Mouse (Mus musculus): ENCODE data around the gene Pcyox1. TPM values are rescaled to one million over a fixed set of nuclear protein-coding genes. Genes with fewer than 3 reads are reported as not detected.
"Not testable (repeated sequence)": the region's sequence is repeated elsewhere in the genome, so short reads cannot be mapped to it uniquely, and the experiment has no call there.

Gene Pcyox1
- total and polyA plus RNA-seq, 3 experiments: 44.7 to 72.3 (median 44.9) TPM

DNA sequence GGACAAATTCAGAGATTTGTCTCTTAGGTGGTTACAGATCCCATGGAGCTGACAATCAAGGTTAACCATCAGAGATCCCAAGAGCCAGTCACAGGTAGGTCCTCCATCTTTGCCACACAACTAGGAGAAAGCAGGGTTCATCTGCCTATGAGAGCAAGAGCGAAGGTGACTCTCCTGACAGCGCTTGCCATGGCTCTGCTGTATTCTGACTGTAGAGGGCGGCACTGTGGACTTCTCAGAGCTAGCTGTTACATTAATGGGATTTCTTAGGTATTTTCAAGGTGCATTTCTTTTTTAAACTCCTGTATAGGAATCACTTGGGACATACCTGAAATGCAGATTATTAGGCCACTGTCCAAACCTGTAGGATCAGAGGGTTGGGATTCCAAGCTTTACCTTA, 42.0 kb downstream of the Pcyox1 start:
- H3K4me1 ChIP-seq (ENCODE audit: insufficient read depth, low read depth, low read length): peaks cover 9% of the 10 kb centered on the region; the same call in 1 of the 2 replicates
- no peaks in the 10 kb centered on the region for H3K36me3 ChIP-seq (replicated peaks)
- H3K9me3 ChIP-seq (replicated peaks): no peaks in the 10 kb centered on the region
- DNase-seq (ENCODE audit: low spot score) (no peak), ATAC-seq (ENCODE audit: extremely low read depth, insufficient number of reproducible peaks, low FRiP score, poor library complexity, severe bottlenecking) (no peak)
- H3K4me3 ChIP-seq (ENCODE audit: low read depth, low read length): no peak overlapping the region
- TF ChIP-seq GATA1 (IDR thresholded peaks at IDR 0.05; ENCODE audit: borderline replicate concordance, low read length) (no peak), CTCF (IDR thresholded peaks at IDR 0.05; ENCODE audit: low read depth, low read length) (no peak), POLR2AphosphoS5 (IDR thresholded peaks at IDR 0.05; ENCODE audit: insufficient replicate concordance, low read depth, low read length) (no peak), GATA2 (IDR thresholded peaks at IDR 0.05; ENCODE audit: borderline replicate concordance, low read depth, low read length) (no peak), TAL1 (conservative IDR thresholded peaks at IDR 0.05; ENCODE audit: low read depth, low read length) (no peak)
- H3K27me3 ChIP-seq (ENCODE audit: insufficient read depth, low read length): peaks cover 32% of the 10 kb centered on the region

DNA sequence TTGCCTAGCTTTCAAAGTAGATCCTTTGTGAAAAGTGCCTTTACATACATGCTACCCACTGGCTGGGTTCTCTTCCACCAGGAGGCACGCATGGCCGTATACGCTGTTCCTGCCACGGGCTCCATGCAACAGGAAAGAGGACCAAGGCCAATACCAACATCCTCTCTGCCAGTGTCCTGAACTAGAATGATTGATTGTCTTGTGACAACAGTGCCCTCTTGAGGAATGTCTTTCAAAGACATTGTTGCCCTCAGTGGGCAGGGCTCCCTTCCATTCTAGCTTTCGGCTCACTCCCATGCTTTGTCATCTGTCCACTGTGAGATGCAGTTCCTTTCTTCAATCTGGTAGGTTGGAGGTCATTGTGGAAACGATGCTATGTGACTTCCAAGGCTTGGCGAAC, 47.7 kb downstream of the Pcyox1 start:
- DNase-seq (ENCODE audit: low spot score) (no peak), ATAC-seq (ENCODE audit: extremely low read depth, insufficient number of reproducible peaks, low FRiP score, poor library complexity, severe bottlenecking) (no peak)
- H3K27me3 ChIP-seq (ENCODE audit: insufficient read depth, low read length): peaks cover 17% of the 10 kb centered on the region
- TF ChIP-seq POLR2AphosphoS5 (IDR thresholded peaks at IDR 0.05; ENCODE audit: insufficient replicate concordance, low read depth, low read length) (no peak), GATA1 (IDR thresholded peaks at IDR 0.05; ENCODE audit: borderline replicate concordance, low read length) (no peak), GATA2 (IDR thresholded peaks at IDR 0.05; ENCODE audit: borderline replicate concordance, low read depth, low read length) (no peak), TAL1 (conservative IDR thresholded peaks at IDR 0.05; ENCODE audit: low read depth, low read length) (no peak), CTCF (IDR thresholded peaks at IDR 0.05; ENCODE audit: low read depth, low read length) (0 out of 2 replicates have a peak, but pooled peaks have one; percentile 6)
- H3K4me3 ChIP-seq (ENCODE audit: low read depth, low read length): no peak overlapping the region
- no peaks in the 10 kb centered on the region for H3K36me3 ChIP-seq (replicated peaks)
- H3K4me1 ChIP-seq (ENCODE audit: insufficient read depth, low read depth, low read length): peaks cover 15% of the 10 kb centered on the region
- no peaks in the 10 kb centered on the region for H3K9me3 ChIP-seq (replicated peaks)

DNA sequence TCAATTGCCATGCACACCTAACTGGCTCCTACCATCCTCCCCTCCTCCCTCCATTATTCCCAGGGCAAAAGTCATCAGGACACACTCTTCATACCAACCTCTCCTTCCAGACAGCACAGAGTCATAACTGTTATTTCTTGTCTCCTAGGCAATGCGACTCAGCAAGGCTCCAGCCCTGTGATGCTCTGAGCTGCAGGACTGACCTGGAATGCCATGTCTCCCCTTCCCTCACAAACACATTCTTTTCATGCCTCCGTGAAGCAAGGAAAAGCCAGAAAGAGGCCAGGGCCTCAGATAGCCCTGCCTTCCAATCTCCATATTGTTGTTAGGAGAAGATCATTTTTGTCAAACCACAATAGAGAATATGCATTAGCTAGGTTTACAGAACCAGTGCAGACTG, 50.9 kb downstream of the Pcyox1 start:
- Histone ChIP-seq H3K4me1 (ENCODE audit: insufficient read depth, low read depth, low read length) (peaks cover 13% of the 10 kb centered on the region), H3K27me3 (ENCODE audit: insufficient read depth, low read length) (peaks cover 11% of the 10 kb centered on the region), H3K9me3 (replicated peaks) (no peaks in the 10 kb centered on the region), H3K36me3 (replicated peaks) (no peaks in the 10 kb centered on the region), H3K4me3 (ENCODE audit: low read depth, low read length) (no peak overlapping the region)
- DNase-seq (ENCODE audit: low spot score) (no peak), ATAC-seq (ENCODE audit: extremely low read depth, insufficient number of reproducible peaks, low FRiP score, poor library complexity, severe bottlenecking) (no peak)
- TF ChIP-seq POLR2AphosphoS5 (IDR thresholded peaks at IDR 0.05; ENCODE audit: insufficient replicate concordance, low read depth, low read length): no peak
- TF ChIP-seq GATA1 (IDR thresholded peaks at IDR 0.05; ENCODE audit: borderline replicate concordance, low read length): no peak
- no peak for TF ChIP-seq GATA2 (IDR thresholded peaks at IDR 0.05; ENCODE audit: borderline replicate concordance, low read depth, low read length)
- TF ChIP-seq CTCF (IDR thresholded peaks at IDR 0.05; ENCODE audit: low read depth, low read length): no peak
- TF ChIP-seq TAL1 (conservative IDR thresholded peaks at IDR 0.05; ENCODE audit: low read depth, low read length): no peak

DNA sequence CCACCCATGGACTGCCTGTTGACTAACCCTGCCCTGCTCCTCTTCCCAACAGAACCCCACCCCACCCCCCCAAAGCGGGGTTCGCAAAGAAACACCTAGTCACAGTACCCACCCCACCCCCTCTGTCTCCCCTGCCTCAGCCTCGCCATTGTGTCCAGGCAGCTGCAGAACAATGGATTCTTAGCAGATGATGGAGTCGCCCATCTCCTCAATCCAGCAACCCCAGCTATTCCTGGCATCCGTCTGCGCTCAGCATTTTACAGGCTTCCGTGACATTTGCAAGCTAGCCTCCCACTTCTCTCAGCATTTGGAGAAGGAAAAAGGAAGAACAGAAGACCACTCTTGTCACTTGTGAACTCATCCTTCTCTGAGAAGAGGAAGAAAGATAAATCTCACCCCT, 53.3 kb downstream of the Pcyox1 start:
- TF ChIP-seq CTCF (IDR thresholded peaks at IDR 0.05; ENCODE audit: low read depth, low read length) (no peak), TAL1 (conservative IDR thresholded peaks at IDR 0.05; ENCODE audit: low read depth, low read length) (no peak), GATA2 (IDR thresholded peaks at IDR 0.05; ENCODE audit: borderline replicate concordance, low read depth, low read length) (no peak), POLR2AphosphoS5 (IDR thresholded peaks at IDR 0.05; ENCODE audit: insufficient replicate concordance, low read depth, low read length) (no peak), GATA1 (IDR thresholded peaks at IDR 0.05; ENCODE audit: borderline replicate concordance, low read length) (no peak)
- Histone ChIP-seq H3K27me3 (ENCODE audit: insufficient read depth, low read length) (peaks cover 12% of the 10 kb centered on the region), H3K4me1 (ENCODE audit: insufficient read depth, low read depth, low read length) (peaks cover 10% of the 10 kb centered on the region), H3K9me3 (replicated peaks) (no peaks in the 10 kb centered on the region), H3K36me3 (replicated peaks) (no peaks in the 10 kb centered on the region), H3K4me3 (ENCODE audit: low read depth, low read length) (no peak overlapping the region)
- ATAC-seq (ENCODE audit: extremely low read depth, insufficient number of reproducible peaks, low FRiP score, poor library complexity, severe bottlenecking) (no peak), DNase-seq (ENCODE audit: low spot score) (no peak)

DNA sequence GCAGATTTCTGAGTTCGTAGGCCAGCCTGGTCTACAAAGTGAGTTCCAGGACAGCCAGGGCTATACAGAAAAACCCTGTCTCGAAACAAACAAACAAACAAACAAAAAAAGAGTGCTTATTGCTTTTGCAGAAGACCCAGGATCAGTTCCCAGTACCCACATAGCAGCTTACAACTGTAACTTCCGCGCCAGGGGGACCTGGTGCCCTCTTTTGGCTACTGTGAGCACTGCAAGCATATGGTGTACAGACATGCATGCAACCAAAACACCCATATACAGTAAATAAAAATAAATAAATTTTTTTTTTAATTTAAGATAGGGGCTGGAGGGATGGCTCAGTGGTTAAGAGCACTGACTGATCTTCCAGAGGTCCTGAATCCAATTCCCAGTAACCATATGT, 60.6 kb downstream of the Pcyox1 start:
- H3K4me1 ChIP-seq (ENCODE audit: insufficient read depth, low read depth, low read length): not testable (repeated sequence)

More for the DNA sequence above, 60.6 kb downstream of the Pcyox1 start:
- H3K9me3 ChIP-seq (replicated peaks); ATAC-seq (ENCODE audit: extremely low read depth, insufficient number of reproducible peaks, low FRiP score, poor library complexity, severe bottlenecking); H3K36me3 ChIP-seq (replicated peaks); H3K4me3 ChIP-seq (ENCODE audit: low read depth, low read length); DNase-seq (ENCODE audit: low spot score): not testable (repeated sequence)
- peaks cover 18% of the 10 kb centered on the region for H3K27me3 ChIP-seq (ENCODE audit: insufficient read depth, low read length)

Other genes starting within 250 kb of the Pcyox1 start
- 25.6 and 28.8 TPM in 2 replicates for gene Tgfa, start 201.9 kb downstream of the Pcyox1 start, total RNA-seq (2014; fragmentation: Nextera tagmentation)
- gene Tgfa, start 201.9 kb downstream of the Pcyox1 start, total RNA-seq (2017): 13.3 and 13.9 TPM in 2 replicates
- 30.6 and 32.5 TPM in 2 replicates for gene Tgfa, start 201.9 kb downstream of the Pcyox1 start, polyA plus RNA-seq (2012)
- gene Fam136a, start 31.5 kb downstream of the Pcyox1 start, total RNA-seq (2014; fragmentation: Nextera tagmentation): 62.0 and 73.4 TPM in 2 replicates
- 121 and 127 TPM in 2 replicates for gene Fam136a, start 31.5 kb downstream of the Pcyox1 start, total RNA-seq (2017)
- 35.5 and 39.5 TPM in 2 replicates for gene Fam136a, start 31.5 kb downstream of the Pcyox1 start, polyA plus RNA-seq (2012)
- gene Snrpg, start 25.9 kb downstream of the Pcyox1 start, total RNA-seq (2014; fragmentation: Nextera tagmentation): 114 and 123 TPM in 2 replicates
- 111 and 130 TPM in 2 replicates for gene Snrpg, start 25.9 kb downstream of the Pcyox1 start, total RNA-seq (2017)
- 24.8 and 25.1 TPM in 2 replicates for gene Snrpg, start 25.9 kb downstream of the Pcyox1 start, polyA plus RNA-seq (2012)
- 141 and 165 TPM in 2 replicates for gene Tia1, start 7.1 kb upstream of the Pcyox1 start, total RNA-seq (2014; fragmentation: Nextera tagmentation)
- 82.2 and 84.0 TPM in 2 replicates for gene Tia1, start 7.1 kb upstream of the Pcyox1 start, total RNA-seq (2017)
- 20.1 and 25.4 TPM in 2 replicates for gene Tia1, start 7.1 kb upstream of the Pcyox1 start, polyA plus RNA-seq (2012)
- gene Gm44790, start 29.5 kb upstream of the Pcyox1 start, total RNA-seq (2014; fragmentation: Nextera tagmentation): not detected in 2 replicates
- 0.87 TPM in 1 of 2 replicates, not detected in the other for gene Gm44790, start 29.5 kb upstream of the Pcyox1 start, total RNA-seq (2017)
- 0.78 TPM in 1 of 2 replicates, not detected in the other for gene Gm44790, start 29.5 kb upstream of the Pcyox1 start, polyA plus RNA-seq (2012)
- 33.0 and 37.6 TPM in 2 replicates for gene C87436, start 41.2 kb upstream of the Pcyox1 start, total RNA-seq (2014; fragmentation: Nextera tagmentation)
- gene C87436, start 41.2 kb upstream of the Pcyox1 start, total RNA-seq (2017): 22.3 and 23.2 TPM in 2 replicates
- 4.4 and 7.0 TPM in 2 replicates for gene C87436, start 41.2 kb upstream of the Pcyox1 start, polyA plus RNA-seq (2012)
- 190 and 191 TPM in 2 replicates for gene Pcbp1, start 129.2 kb upstream of the Pcyox1 start, total RNA-seq (2014; fragmentation: Nextera tagmentation)
- 94.9 and 101 TPM in 2 replicates for gene Pcbp1, start 129.2 kb upstream of the Pcyox1 start, total RNA-seq (2017)
- gene Pcbp1, start 129.2 kb upstream of the Pcyox1 start, polyA plus RNA-seq (2012): 1,039 and 1,367 TPM in 2 replicates
- gene Asprv1, start 231.0 kb upstream of the Pcyox1 start, total RNA-seq (2014; fragmentation: Nextera tagmentation): not detected in 2 replicates
- 0.23 and 0.33 TPM in 2 replicates for gene Asprv1, start 231.0 kb upstream of the Pcyox1 start, total RNA-seq (2017)
- not detected in 2 replicates for gene Asprv1, start 231.0 kb upstream of the Pcyox1 start, polyA plus RNA-seq (2012)